Mouse (Mus musculus): ENCODE measurements around the gene Mcm10. TPM values are rescaled to one million over a fixed set of nuclear protein-coding genes. Genes with fewer than 3 reads are reported as not detected.
A peak's percentile ranks its signal among the peaks of the same experiment; 100 is the strongest.

Mcm10 gene
- total and polyA plus RNA-seq, 3 experiments: 72.6 to 104 (median 73.6) TPM

DNA sequence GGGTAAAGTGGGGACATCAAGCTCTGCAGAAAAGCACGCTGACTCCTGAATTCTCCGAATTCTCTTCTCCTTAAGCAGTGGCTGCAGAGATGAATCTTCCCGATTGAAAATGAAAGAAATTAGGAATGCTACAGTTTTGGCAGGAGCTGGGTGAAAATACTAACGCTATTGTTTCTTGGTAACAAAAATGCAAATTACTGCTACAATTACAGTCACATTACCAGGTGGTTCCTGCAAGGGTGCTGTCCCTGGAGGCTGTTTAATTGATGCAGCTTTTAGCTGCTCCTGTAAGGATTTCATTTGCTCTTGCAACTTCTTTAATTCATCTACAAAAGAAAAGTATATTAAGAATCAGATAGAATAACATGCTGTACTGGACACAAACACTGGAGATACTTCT is 5.5 kb downstream of the Mcm10 start:
- H3K4me3 ChIP-seq (replicated peaks in 1 of 3; ENCODE audit: low read depth in 2 of 3, low read length in 2 of 3, poor library complexity in 1 of 3): no peak overlapping the region
- dilution Hi-C loops (cut with MboI; ENCODE audit: extremely low pct_ligation_motif_present, extremely low pct_unique_long_range_greater_than_20kb, low sequenced_read_pairs): no loop called here
- no peaks in the 10 kb centered on the region for H3K27me3 ChIP-seq (replicated peaks)
- peaks cover 12 to 49% of the 10 kb centered on the region in 2 experiments for H3K4me1 ChIP-seq (ENCODE audit: control insufficient read depth in 1 of 2, insufficient read depth in 2 of 2)
- TF ChIP-seq TBP (conservative IDR thresholded peaks at IDR 0.05; ENCODE audit: low read depth, low read length) (no peak), HCFC1 (IDR thresholded peaks at IDR 0.05; ENCODE audit: low read depth, low read length) (no peak), MEF2A (IDR thresholded peaks at IDR 0.05; ENCODE audit: borderline replicate concordance, low read depth, low read length) (no peak), RAD21 (IDR thresholded peaks at IDR 0.05; ENCODE audit: low read depth, low read length) (no peak), MAX (IDR thresholded peaks at IDR 0.05; ENCODE audit: low read length) (no peak)
- no peak for DNase-seq (ENCODE audit: extremely low read depth)
- H3K9ac ChIP-seq (ENCODE audit: insufficient read depth, low read depth): no peak overlapping the region
- no peaks in the 10 kb centered on the region for H3K9me3 ChIP-seq (replicated peaks; ENCODE audit: low read length)
- peaks cover 63 to 75% of the 10 kb centered on the region in 2 experiments for H3K36me3 ChIP-seq (replicated peaks in 1 of 2; ENCODE audit: control insufficient read depth in 1 of 2, insufficient read depth in 1 of 2, low read length in 1 of 2)
- no peak overlapping the region for H3K4me2 ChIP-seq (ENCODE audit: insufficient read depth, low read depth, poor library complexity, severe bottlenecking)
- in situ Hi-C loops (cut with MboI; ENCODE audit: low pct_ligation_motif_present, low pct_unique_long_range_greater_than_20kb, low sequenced_read_pairs): no loop called here
- H3K27ac ChIP-seq (ENCODE audit: insufficient read depth, low read depth): no peak overlapping the region
- H3K79me2 ChIP-seq (replicated peaks; ENCODE audit: control insufficient read depth, extremely low read depth, insufficient read depth, poor library complexity, severe bottlenecking): peaks cover 24% of the 10 kb centered on the region

DNA sequence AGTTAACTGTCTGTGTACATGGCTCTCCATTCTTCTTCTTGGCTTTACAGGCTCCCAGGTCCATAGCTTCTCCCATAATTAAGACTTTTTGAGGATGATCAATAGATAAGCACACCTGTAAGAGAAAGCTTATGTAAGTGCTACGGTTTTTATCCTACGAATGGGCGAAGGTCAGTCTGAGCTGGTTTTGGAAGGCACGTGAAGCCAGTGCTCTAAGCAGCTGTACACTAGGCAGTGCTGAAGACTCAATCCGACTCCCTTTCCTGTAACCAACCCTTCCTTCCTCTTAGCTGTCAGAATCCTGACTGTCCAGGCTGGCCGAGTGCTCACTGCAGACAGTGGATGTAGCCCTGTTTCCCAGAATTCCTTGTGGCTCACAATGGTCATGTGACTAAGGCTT is 11.3 kb downstream of the Mcm10 start:
- no peaks in the 10 kb centered on the region for H3K27me3 ChIP-seq (replicated peaks)
- peaks cover 80 to 97% of the 10 kb centered on the region in 2 experiments for H3K36me3 ChIP-seq (replicated peaks in 1 of 2; ENCODE audit: control insufficient read depth in 1 of 2, insufficient read depth in 1 of 2, low read length in 1 of 2)
- H3K79me2 ChIP-seq (replicated peaks; ENCODE audit: control insufficient read depth, extremely low read depth, insufficient read depth, poor library complexity, severe bottlenecking): no peaks in the 10 kb centered on the region; the same call in 1 of the 2 replicates
- no peak overlapping the region for H3K9ac ChIP-seq (ENCODE audit: insufficient read depth, low read depth)
- H3K27ac ChIP-seq (ENCODE audit: insufficient read depth, low read depth): no peak overlapping the region
- DNase-seq (ENCODE audit: extremely low read depth): no peak
- in situ Hi-C loops (cut with MboI; ENCODE audit: low pct_ligation_motif_present, low pct_unique_long_range_greater_than_20kb, low sequenced_read_pairs): no loop called here
- H3K4me2 ChIP-seq (ENCODE audit: insufficient read depth, low read depth, poor library complexity, severe bottlenecking): no peak overlapping the region
- H3K4me1 ChIP-seq (ENCODE audit: control insufficient read depth in 1 of 2, insufficient read depth in 2 of 2): peaks cover 0 to 6% of the 10 kb centered on the region in 2 experiments; a peak in 2 of 4 replicates
- dilution Hi-C loops (cut with MboI; ENCODE audit: extremely low pct_ligation_motif_present, extremely low pct_unique_long_range_greater_than_20kb, low sequenced_read_pairs): no loop called here
- H3K9me3 ChIP-seq (replicated peaks; ENCODE audit: low read length): no peaks in the 10 kb centered on the region
- TF ChIP-seq NRF1 (IDR thresholded peaks at IDR 0.05; ENCODE audit: low read depth, low read length) (no peak), ETS1 (conservative IDR thresholded peaks at IDR 0.05; ENCODE audit: low read depth, low read length) (no peak), POLR2AphosphoS2 (IDR thresholded peaks at IDR 0.05; ENCODE audit: low read depth, low read length) (no peak), POLR2A (IDR thresholded peaks at IDR 0.05; ENCODE audit: low read depth, low read length) (0 out of 2 replicates have a peak, but pooled peaks have one; percentile 6)
- no peak overlapping the region for H3K4me3 ChIP-seq (replicated peaks in 1 of 3; ENCODE audit: low read depth in 2 of 3, low read length in 2 of 3, poor library complexity in 1 of 3)

DNA sequence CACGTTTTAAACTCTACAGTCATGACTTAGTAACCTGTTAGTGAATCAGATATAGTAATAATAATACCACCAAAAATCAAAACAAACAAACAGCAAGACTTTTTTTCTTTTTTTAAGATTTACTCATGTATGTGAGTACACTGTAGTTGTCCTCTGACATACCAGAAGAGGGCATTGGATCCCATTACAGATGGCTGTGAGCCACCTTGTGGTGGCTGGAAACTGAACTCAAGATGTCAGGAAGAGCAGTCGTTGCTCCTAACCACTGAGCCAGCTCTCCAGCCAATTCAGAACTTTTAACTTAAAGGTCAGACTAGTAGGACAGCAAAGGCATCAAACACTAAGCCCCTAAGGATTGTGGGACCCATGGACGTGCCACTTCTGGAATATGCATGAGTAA is 13.7 kb downstream of the Mcm10 start:
- H3K9ac ChIP-seq (ENCODE audit: insufficient read depth, low read depth): no peak overlapping the region
- H3K4me3 ChIP-seq (replicated peaks in 1 of 3; ENCODE audit: low read depth in 2 of 3, low read length in 2 of 3, poor library complexity in 1 of 3): no peak overlapping the region
- peak; percentile 54 for TF ChIP-seq SMC3 (IDR thresholded peaks at IDR 0.05; ENCODE audit: low read depth, low read length)
- TF ChIP-seq RAD21 (IDR thresholded peaks at IDR 0.05; ENCODE audit: low read depth, low read length): peak; percentile 18
- TF ChIP-seq RCOR1 (conservative IDR thresholded peaks at IDR 0.05; ENCODE audit: low read depth, low read length): no peak
- peak in 1 of 2 experiments; percentile 82; a peak in 2 of 4 replicates for TF ChIP-seq CTCF (conservative IDR thresholded peaks at IDR 0.05 in 1 of 2, IDR thresholded peaks at IDR 0.05 in 1 of 2; ENCODE audit: low read depth in 2 of 2, low read length in 2 of 2)
- TF ChIP-seq ZMIZ1 (IDR thresholded peaks at IDR 0.05; ENCODE audit: low read depth, low read length): no peak
- TF ChIP-seq SIN3A (IDR thresholded peaks at IDR 0.05; ENCODE audit: low read length): no peak
- TF ChIP-seq MXI1 (IDR thresholded peaks at IDR 0.05; ENCODE audit: low read depth, low read length): no peak
- dilution Hi-C loops (cut with MboI; ENCODE audit: extremely low pct_ligation_motif_present, extremely low pct_unique_long_range_greater_than_20kb, low sequenced_read_pairs) (no loop called here), in situ Hi-C loops (cut with MboI; ENCODE audit: low pct_ligation_motif_present, low pct_unique_long_range_greater_than_20kb, low sequenced_read_pairs) (loop anchor here (5.0 kb wide), 1 partner anchor 82 kb away; the partner anchor contains the start of gene Phyh)
- H3K79me2 ChIP-seq (replicated peaks; ENCODE audit: control insufficient read depth, extremely low read depth, insufficient read depth, poor library complexity, severe bottlenecking): no peaks in the 10 kb centered on the region; the same call in 1 of the 2 replicates
- DNase-seq (ENCODE audit: extremely low read depth): no peak
- H3K9me3 ChIP-seq (replicated peaks; ENCODE audit: low read length): no peaks in the 10 kb centered on the region
- H3K27me3 ChIP-seq (replicated peaks): no peaks in the 10 kb centered on the region
- H3K27ac ChIP-seq (ENCODE audit: insufficient read depth, low read depth): no peak overlapping the region
- no peaks in the 10 kb centered on the region for H3K4me1 ChIP-seq (ENCODE audit: control insufficient read depth in 1 of 2, insufficient read depth in 2 of 2)
- H3K4me2 ChIP-seq (ENCODE audit: insufficient read depth, low read depth, poor library complexity, severe bottlenecking): no peak overlapping the region
- peaks cover 79 to 100% of the 10 kb centered on the region in 2 experiments for H3K36me3 ChIP-seq (replicated peaks in 1 of 2; ENCODE audit: control insufficient read depth in 1 of 2, insufficient read depth in 1 of 2, low read length in 1 of 2)
